Mouse (Mus musculus): ENCODE data around the gene Trank1. TPM values are rescaled to one million over a fixed set of nuclear protein-coding genes. Genes with fewer than 3 reads are reported as not detected.

The Trank1 gene
- polyA plus RNA-seq, 1 experiment from 2014 or later: 0.20 TPM

DNA sequence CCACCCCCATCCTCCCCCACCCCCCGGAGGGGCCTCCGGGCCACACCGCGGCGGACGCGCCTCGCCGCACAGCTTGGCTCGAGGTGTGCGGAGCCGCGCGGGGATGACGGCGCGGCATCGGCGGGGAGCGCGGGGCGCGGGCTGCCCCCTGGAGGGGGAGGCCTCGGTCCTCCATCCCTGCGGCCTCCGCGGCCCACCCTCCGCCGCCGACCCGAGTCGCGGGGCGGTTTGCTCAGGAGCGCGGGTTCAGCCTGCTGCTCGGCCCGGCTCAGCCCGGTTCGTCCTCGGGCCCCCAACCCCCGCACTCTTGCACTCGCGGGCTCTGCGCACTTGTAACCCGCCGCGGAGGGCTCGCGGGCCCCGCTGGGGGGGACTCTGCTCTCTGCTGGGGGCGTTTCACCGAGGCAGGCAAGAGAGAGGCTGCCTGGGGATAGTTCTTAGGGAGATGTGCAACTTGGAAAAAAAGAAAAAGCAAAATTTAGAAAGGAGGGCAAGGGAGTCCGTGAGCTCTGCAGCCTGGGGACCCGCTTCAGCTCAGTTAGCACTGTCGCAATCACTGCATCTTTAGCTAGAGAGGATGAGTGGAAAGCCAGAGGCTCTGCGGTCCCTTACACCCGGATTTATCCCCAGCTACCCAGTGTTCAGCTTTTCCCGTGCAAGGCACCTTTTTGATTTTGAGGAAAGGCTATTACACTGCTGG, 1.1 kb downstream of the Trank1 start:
- peak; percentile 46 for DNase-seq (ENCODE audit: low spot score)
- Histone ChIP-seq H3K36me3 (no peaks in the 10 kb centered on the region), H3K27me3 (ENCODE audit: insufficient read depth, poor library complexity, severe bottlenecking) (peaks cover 66% of the 10 kb centered on the region), H3K9me3 (0 out of 2 replicates have a peak, but pooled peaks cover 13% of the 10 kb centered on the region), H3K27ac (peak overlapping the region; percentile 37), H3K4me1 (replicated peaks) (peaks cover 18% of the 10 kb centered on the region), H3K4me3 (peak overlapping the region; percentile 59)
- WGBS: under 1% methylated on average over 59 of the region's 59 CpGs

DNA sequence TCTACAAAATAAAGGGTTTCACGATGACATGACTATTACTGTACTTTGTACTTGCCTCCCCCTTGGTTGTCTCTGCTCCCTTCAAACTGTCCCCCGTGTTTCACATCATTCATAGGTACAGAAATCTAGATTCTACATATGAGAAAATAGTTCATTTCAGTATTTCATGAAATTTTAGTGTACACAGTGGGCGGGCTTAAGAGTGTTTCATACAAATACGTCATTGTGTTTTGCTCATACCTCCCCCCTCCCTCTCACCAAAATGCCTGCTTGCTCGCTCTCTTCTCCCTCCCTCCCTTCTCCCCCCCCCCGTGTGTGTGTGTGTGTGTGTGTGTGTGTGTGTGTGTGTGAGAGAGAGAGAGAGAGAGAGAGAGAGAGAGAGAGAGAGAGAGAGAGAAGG, 1.8 kb downstream of the Trank1 start:
- no peak overlapping the region for H3K4me3 ChIP-seq
- no peaks in the 10 kb centered on the region for H3K36me3 ChIP-seq
- 0 out of 2 replicates have a peak, but pooled peaks cover 13% of the 10 kb centered on the region for H3K9me3 ChIP-seq
- WGBS: 13% methylated on average over 5 of the region's 6 CpGs
- H3K4me1 ChIP-seq (replicated peaks): peaks cover 18% of the 10 kb centered on the region
- H3K27ac ChIP-seq: no peak overlapping the region
- peaks cover 66% of the 10 kb centered on the region for H3K27me3 ChIP-seq (ENCODE audit: insufficient read depth, poor library complexity, severe bottlenecking)
- DNase-seq (ENCODE audit: low spot score): no peak

DNA sequence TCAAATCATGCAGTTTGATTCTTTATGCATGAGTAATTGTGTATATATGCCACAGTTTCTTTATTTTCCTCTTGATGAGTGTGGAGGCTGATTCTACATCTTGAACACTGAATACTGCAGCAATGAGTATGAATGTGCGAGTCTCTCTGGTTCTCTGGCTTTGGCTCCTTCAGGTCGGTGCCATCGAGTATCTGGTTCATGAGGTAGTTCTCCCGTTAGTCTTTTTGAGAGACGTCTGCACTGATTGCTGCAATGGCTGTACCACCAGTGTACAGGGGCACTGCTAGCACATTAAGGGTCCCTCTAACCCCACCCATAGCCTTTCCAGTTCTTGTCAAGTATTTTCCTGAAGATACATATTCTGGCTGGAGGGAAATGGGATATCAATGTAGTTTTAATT, 2.3 kb downstream of the Trank1 start:
- DNase-seq (ENCODE audit: low spot score): no peak
- H3K27me3 ChIP-seq (ENCODE audit: insufficient read depth, poor library complexity, severe bottlenecking): peaks cover 63% of the 10 kb centered on the region

DNA sequence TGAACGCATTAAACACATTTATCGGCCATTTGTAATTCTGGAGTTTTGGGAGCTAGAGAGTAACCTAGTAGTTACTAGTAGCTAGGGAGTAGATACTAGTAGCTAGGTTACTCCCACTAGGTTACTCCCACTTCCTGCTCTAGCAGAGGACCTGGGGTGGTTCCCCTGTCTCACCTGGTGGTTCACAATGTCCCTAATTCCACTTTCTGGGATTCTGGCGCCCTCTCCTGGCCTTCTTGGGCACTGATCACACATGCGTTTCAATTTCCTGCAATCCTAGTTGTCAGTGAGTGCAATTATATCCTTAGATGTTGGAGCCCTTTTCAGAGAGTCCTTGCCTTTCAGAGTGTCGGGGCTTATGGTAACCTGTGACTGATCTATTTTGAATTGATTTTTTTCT, 2.7 kb downstream of the Trank1 start:
- peaks cover 18% of the 10 kb centered on the region for H3K4me1 ChIP-seq (replicated peaks)
- WGBS: 36% methylated on average over 5 of the region's 5 CpGs
- H3K9me3 ChIP-seq: 0 out of 2 replicates have a peak, but pooled peaks cover 13% of the 10 kb centered on the region
- H3K27ac ChIP-seq: no peak overlapping the region
- H3K27me3 ChIP-seq (ENCODE audit: insufficient read depth, poor library complexity, severe bottlenecking): peaks cover 59% of the 10 kb centered on the region
- H3K4me3 ChIP-seq: no peak overlapping the region
- H3K36me3 ChIP-seq: no peaks in the 10 kb centered on the region
- DNase-seq (ENCODE audit: low spot score): peak; percentile 47

More for the DNA sequence above, 2.3 kb downstream of the Trank1 start:
- H3K4me3 ChIP-seq: no peak overlapping the region
- H3K27ac ChIP-seq: no peak overlapping the region
- 0 out of 2 replicates have a peak, but pooled peaks cover 13% of the 10 kb centered on the region for H3K9me3 ChIP-seq
- no peaks in the 10 kb centered on the region for H3K36me3 ChIP-seq
- WGBS: 24% methylated on average over 5 of the region's 5 CpGs
- H3K4me1 ChIP-seq (replicated peaks): peaks cover 18% of the 10 kb centered on the region

DNA sequence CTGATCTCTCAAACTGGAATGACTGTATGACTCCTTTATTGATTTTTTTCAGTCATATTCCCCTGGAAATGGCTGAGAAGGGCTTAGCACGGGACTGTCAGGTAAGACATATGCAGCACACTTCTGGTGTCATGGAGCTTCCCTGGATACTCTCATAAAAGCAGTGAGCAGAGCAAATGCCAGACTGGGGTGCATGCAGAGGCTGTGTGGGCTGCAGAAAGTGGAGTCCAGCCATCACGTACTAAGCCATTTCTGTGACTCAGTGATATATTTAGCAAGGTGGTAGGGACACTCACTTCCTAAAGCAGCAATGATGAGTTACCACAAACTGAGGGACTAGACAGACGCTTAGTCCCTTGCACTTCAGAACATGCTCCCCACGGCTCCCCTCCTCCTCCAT, 9.4 kb downstream of the Trank1 start:
- H3K4me3 ChIP-seq: no peak overlapping the region
- H3K36me3 ChIP-seq: no peaks in the 10 kb centered on the region
- no peaks in the 10 kb centered on the region for H3K27me3 ChIP-seq (ENCODE audit: insufficient read depth, poor library complexity, severe bottlenecking)
- H3K4me1 ChIP-seq (replicated peaks): no peaks in the 10 kb centered on the region
- H3K27ac ChIP-seq: no peak overlapping the region
- DNase-seq (ENCODE audit: low spot score): no peak
- no peaks in the 10 kb centered on the region for H3K9me3 ChIP-seq
- WGBS: 85% methylated on average over 4 of the region's 4 CpGs

DNA sequence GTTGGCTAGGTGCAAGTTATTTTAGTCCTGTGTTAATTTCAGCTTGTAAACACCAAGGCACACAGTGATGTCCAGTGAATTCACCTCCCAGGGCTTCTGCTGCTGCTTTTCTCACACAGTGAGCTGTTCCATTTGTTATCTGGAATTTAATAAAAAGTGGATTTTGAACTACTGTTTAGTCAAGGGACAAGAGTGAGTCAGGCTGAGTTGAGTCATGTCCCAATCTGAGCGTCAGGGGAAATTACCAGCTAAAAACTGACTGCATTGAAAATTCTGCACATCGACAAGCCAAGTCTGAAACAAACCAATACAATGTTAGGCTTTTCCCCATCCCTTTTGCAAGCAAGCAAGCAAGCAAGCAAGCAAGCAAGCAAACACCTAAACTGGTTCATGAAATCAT, 13.3 kb downstream of the Trank1 start:
- H3K27ac ChIP-seq: no peak overlapping the region
- H3K27me3 ChIP-seq (ENCODE audit: insufficient read depth, poor library complexity, severe bottlenecking): no peaks in the 10 kb centered on the region
- no peak overlapping the region for H3K4me3 ChIP-seq
- no peak for DNase-seq (ENCODE audit: low spot score)
- H3K4me1 ChIP-seq (replicated peaks): no peaks in the 10 kb centered on the region
- WGBS: 90% methylated on average over 2 of the region's 2 CpGs
- H3K36me3 ChIP-seq: no peaks in the 10 kb centered on the region
- no peaks in the 10 kb centered on the region for H3K9me3 ChIP-seq

DNA sequence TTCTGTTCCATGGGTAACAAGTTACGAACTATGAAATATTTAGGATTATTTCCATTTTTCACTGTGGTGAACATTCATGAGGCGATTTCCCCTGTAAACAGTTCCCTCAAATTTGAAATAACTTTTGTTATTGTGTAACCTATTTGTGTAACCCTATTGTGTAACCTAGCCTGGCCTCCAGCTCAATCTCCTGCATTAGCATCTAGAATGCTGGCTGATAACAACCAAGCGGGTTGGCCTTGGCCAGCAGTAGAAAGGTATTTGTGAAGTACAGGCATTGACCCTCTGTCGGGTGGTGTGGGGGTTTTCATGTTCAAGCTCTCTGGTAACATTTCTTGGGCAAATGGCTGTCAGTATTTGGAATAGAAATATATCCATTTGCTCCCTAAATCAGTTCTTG, 18.3 kb downstream of the Trank1 start:
- DNase-seq (ENCODE audit: low spot score): no peak
- H3K27me3 ChIP-seq (ENCODE audit: insufficient read depth, poor library complexity, severe bottlenecking): no peaks in the 10 kb centered on the region
- H3K27ac ChIP-seq: no peak overlapping the region
- H3K4me1 ChIP-seq (replicated peaks): no peaks in the 10 kb centered on the region
- H3K36me3 ChIP-seq: no peaks in the 10 kb centered on the region
- H3K9me3 ChIP-seq: no peaks in the 10 kb centered on the region
- H3K4me3 ChIP-seq: no peak overlapping the region
- 90% methylated on average over 4 of the region's 4 CpGs for WGBS

DNA sequence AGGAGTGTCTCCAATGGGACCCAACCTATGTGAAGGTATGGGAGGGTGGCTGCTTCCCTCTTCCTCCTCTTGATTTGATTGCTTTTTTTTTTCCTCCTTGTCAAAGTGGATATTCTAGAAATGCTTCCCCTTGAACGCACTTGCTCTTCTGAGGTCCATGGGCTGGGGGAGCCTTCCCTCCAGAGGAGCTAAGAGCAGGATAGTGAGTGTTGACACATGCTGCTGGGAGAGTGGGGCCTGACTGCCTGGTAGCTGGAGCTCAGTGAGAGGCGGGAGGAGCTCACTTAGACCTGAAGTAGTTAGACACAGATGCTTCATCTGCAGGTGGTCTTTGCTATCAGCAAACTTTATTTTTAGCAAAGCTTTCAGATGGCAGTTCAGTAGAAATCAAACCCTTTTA, 22.3 kb downstream of the Trank1 start:
- Histone ChIP-seq H3K27ac (no peak overlapping the region), H3K4me1 (replicated peaks) (no peaks in the 10 kb centered on the region), H3K27me3 (ENCODE audit: insufficient read depth, poor library complexity, severe bottlenecking) (no peaks in the 10 kb centered on the region), H3K36me3 (no peaks in the 10 kb centered on the region), H3K4me3 (no peak overlapping the region), H3K9me3 (no peaks in the 10 kb centered on the region)
- WGBS: 63% methylated on average over 2 of the region's 2 CpGs
- DNase-seq (ENCODE audit: low spot score): no peak

DNA sequence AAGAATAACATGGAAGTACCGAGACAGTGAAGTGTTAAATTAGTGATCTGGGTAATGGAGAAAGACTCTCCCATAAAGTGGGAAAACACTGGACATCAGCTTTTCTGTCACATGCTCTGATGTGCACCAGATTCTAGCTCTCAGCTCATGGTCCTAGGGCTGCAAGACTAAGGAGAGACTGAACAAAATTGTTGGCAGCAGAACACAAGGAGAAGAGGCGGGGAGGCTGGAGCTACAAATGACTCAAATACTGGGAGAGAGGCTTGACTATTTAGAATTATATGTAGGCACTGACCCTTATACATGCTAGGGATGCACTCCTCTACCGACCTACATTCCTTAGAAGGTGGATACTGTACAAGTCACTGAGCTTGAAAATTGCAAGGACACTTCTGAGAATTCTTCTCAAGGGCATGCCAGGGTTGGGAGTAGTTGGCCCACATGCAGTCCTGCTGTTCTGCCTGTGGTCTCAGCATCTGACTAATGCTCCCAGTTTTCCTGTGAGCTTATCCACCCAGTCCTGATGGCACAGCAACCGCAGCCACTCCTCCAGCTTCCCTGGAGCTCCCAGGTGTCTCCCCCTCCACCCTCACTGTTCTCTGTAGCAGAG, 23.1 kb downstream of the Trank1 start:
- no peak overlapping the region for H3K27ac ChIP-seq
- WGBS: 70% methylated on average over 4 of the region's 4 CpGs
- no peaks in the 10 kb centered on the region for H3K27me3 ChIP-seq (ENCODE audit: insufficient read depth, poor library complexity, severe bottlenecking)
- no peaks in the 10 kb centered on the region for H3K36me3 ChIP-seq
- H3K4me3 ChIP-seq: no peak overlapping the region
- no peaks in the 10 kb centered on the region for H3K4me1 ChIP-seq (replicated peaks)
- H3K9me3 ChIP-seq: no peaks in the 10 kb centered on the region
- no peak for DNase-seq (ENCODE audit: low spot score)

DNA sequence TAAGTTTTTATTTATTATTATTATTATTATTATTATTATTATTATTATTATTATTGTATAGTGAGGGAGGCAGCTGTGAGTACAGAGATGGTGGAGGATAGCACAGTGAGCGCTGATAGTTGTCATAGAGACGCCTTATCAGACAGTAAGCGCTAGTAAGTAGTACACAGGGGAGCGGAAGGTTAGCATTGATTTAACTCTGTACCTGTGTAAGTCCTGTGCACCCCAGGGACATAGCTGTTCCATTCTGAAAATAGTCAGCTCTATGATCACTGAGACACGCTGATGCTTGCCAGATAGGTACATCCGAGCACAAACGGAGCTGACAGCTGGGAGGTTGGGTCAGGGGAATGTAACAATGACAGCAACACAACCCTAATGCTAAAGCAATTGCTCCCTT, 39.7 kb downstream of the Trank1 start:
- no peaks in the 10 kb centered on the region for H3K36me3 ChIP-seq
- no peaks in the 10 kb centered on the region for H3K27me3 ChIP-seq (ENCODE audit: insufficient read depth, poor library complexity, severe bottlenecking)
- no peak overlapping the region for H3K27ac ChIP-seq
- H3K9me3 ChIP-seq: no peaks in the 10 kb centered on the region
- WGBS: 70% methylated on average over 7 of the region's 7 CpGs
- peaks cover 13% of the 10 kb centered on the region for H3K4me1 ChIP-seq (replicated peaks)
- H3K4me3 ChIP-seq: no peak overlapping the region
- DNase-seq (ENCODE audit: low spot score): no peak

DNA sequence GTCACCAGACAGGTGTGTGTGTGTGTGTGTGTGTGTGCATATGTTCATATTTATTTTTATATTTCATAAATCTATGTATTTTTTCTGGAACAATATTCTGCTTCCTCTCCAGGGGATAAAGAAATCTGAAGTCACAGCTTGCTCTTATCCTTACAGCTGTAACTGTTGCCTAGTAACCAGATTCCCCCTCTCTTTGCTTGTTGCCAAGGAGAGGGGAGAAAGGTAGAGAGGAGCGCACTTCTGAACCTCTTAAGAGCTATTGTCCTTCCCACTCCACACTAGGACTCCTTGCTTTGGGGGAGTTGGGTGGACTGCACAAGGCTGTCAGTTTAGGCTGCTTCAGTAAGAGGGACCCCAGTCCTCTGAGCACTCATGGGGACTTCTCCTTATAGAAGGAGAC, 40.1 kb downstream of the Trank1 start:
- no peak for DNase-seq (ENCODE audit: low spot score)
- Histone ChIP-seq H3K4me1 (replicated peaks) (peaks cover 13% of the 10 kb centered on the region), H3K36me3 (no peaks in the 10 kb centered on the region), H3K27ac (no peak overlapping the region), H3K9me3 (no peaks in the 10 kb centered on the region), H3K4me3 (no peak overlapping the region), H3K27me3 (ENCODE audit: insufficient read depth, poor library complexity, severe bottlenecking) (no peaks in the 10 kb centered on the region)
- 45% methylated on average over 1 of the region's 1 CpGs for WGBS

DNA sequence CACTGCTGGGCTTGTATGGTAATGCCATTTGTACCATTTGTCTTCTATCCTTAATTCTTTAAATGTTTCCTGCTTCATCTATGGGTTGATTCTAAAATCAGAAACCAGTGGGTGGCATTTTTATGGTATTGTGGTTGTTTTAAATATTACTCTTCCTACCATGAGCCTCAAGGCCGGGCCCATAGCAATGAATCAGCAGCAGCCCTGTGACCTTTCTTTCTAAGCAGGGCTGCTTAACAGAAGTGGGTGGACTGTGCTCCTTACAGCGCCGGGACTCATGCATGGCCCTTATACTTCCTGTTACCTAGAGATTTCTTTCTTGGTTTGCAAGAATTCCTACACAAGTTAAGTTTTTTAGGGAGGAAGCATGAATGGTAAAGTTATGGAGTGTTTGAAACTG, 41.1 kb downstream of the Trank1 start:
- Histone ChIP-seq H3K4me3 (no peak overlapping the region), H3K27me3 (ENCODE audit: insufficient read depth, poor library complexity, severe bottlenecking) (no peaks in the 10 kb centered on the region), H3K9me3 (no peaks in the 10 kb centered on the region), H3K4me1 (replicated peaks) (peaks cover 13% of the 10 kb centered on the region), H3K27ac (no peak overlapping the region), H3K36me3 (no peaks in the 10 kb centered on the region)
- no peak for DNase-seq (ENCODE audit: low spot score)
- 84% methylated on average over 3 of the region's 3 CpGs for WGBS

DNA sequence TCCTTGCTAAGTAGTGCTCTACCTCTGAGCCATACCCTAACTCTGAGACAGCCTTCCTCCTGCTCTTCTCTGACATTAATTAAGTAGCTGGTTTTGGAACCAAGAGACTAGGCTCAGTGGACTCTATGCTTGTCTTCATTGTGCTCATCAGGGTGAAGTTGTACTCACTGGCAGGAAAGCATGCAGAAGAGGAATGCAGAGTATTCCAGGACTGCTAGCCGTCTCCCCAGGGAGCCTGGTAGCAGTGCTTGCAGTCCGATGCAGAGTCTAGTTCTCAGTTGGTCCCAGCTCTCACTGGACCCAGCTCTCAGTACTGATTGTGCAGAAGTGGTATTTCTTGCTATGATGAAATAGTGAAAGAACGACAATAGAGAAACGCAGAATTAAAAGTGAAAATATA, 43.5 kb downstream of the Trank1 start:
- Histone ChIP-seq H3K27me3 (ENCODE audit: insufficient read depth, poor library complexity, severe bottlenecking) (no peaks in the 10 kb centered on the region), H3K9me3 (no peaks in the 10 kb centered on the region), H3K36me3 (no peaks in the 10 kb centered on the region), H3K4me3 (no peak overlapping the region), H3K27ac (no peak overlapping the region), H3K4me1 (replicated peaks) (peaks cover 13% of the 10 kb centered on the region)
- 51% methylated on average over 4 of the region's 4 CpGs for WGBS
- no peak for DNase-seq (ENCODE audit: low spot score)

Measured in hindbrain, embryonic 10.5 days (tissue).